Mouse (Mus musculus) MEL (cell line): ENCODE measurements at regions not wholly inside any gene's neighbourhood (a gene's known extent, or its start where the extent isn't known, plus 50 kb on each side); places are given as distances from the start of the nearest gene placed in this dataset.

Experiments
- DNase-seq: peaks from one replicate; pipeline ENCODE4 v3.0.0; 2011; ENCODE audit warnings: low read depth, low spot score
- H3K27ac ChIP-seq: 2 replicates; pipeline ENCODE4 v1.5.1; 2012; ENCODE audit warnings: low read depth, mild to moderate bottlenecking, control low read depth, low read length, moderate library complexity; ENCODE audit not compliant: control insufficient read depth
- H3K27me3 ChIP-seq, 2 experiments: fragments of 150-350 bp in 1 of 2; sonication (generic) in 1 of 2; 2 replicates each; pipeline ENCODE4 v1.6.1; 2012; ENCODE audit warnings: low read length in 2 of 2, mild to moderate bottlenecking in 2 of 2, improper control_type of control experiment in 1 of 2, moderate library complexity in 1 of 2; ENCODE audit not compliant: insufficient read depth in 2 of 2, control insufficient read depth in 1 of 2
- H3K36me3 ChIP-seq, 2 experiments: 2 replicates each; pipeline ENCODE4 v1.6.1; 2012 to 2014; ENCODE audit warnings: low read length in 2 of 2, improper control_type of control experiment in 1 of 2, inconsistent platforms in 1 of 2, mild to moderate bottlenecking in 1 of 2; ENCODE audit not compliant: insufficient read depth in 2 of 2, control insufficient read depth in 1 of 2
- H3K4me1 ChIP-seq, 2 experiments: fragments of 150-350 bp in 1 of 2; sonication (generic) in 1 of 2; 2 replicates each; pipeline ENCODE4 v1.6.1; 2012; ENCODE audit warnings: low read length in 2 of 2, improper control_type of control experiment in 1 of 2, mild to moderate bottlenecking in 1 of 2; ENCODE audit not compliant: insufficient read depth in 2 of 2, control insufficient read depth in 1 of 2
- H3K4me3 ChIP-seq, 2 experiments: fragments of 150-350 bp in 1 of 2; sonication (generic) in 1 of 2; 2 replicates each; pipeline ENCODE4 v1.5.1; 2012; ENCODE audit warnings: low read depth in 2 of 2, low read length in 2 of 2, mild to moderate bottlenecking in 2 of 2, moderate library complexity in 2 of 2, control low read depth in 1 of 2, improper control_type of control experiment in 1 of 2; ENCODE audit not compliant: control insufficient read depth in 1 of 2, insufficient read depth in 1 of 2
- H3K79me2 ChIP-seq: 2 replicates; pipeline ENCODE4 v1.6.1; 2012; ENCODE audit warnings: mild to moderate bottlenecking, low read length, moderate library complexity; ENCODE audit not compliant: control insufficient read depth, poor library complexity, insufficient read depth
- H3K9ac ChIP-seq: 2 replicates; pipeline ENCODE4 v1.6.1; 2012; ENCODE audit warnings: low read depth, mild to moderate bottlenecking, control low read depth, low read length, moderate library complexity; ENCODE audit not compliant: control insufficient read depth, poor library complexity, severe bottlenecking
- H3K9me3 ChIP-seq: fragments of 150-350 bp; sonication (generic); replicated peaks from 2 replicates; pipeline ENCODE4 v1.6.1; 2012; ENCODE audit warnings: mild to moderate bottlenecking, low read length, improper control_type of control experiment, moderate library complexity; ENCODE audit not compliant: insufficient read depth
- BHLHE40 ChIP-seq: IDR thresholded peaks from 2 replicates; pipeline ENCODE4 v1.6.1; 2012; ENCODE audit warnings: low read depth, mild to moderate bottlenecking, inconsistent platforms, low read length, improper control_type of control experiment, borderline replicate concordance
- CHD2 ChIP-seq: IDR thresholded peaks from 2 replicates; pipeline ENCODE4 v1.6.1; 2011; ENCODE audit warnings: low read length, improper control_type of control experiment
- CTCF ChIP-seq, 3 experiments: IDR thresholded peaks in 2 of 3; conservative IDR thresholded peaks in 1 of 3; 2 replicates each; pipeline ENCODE4 v1.5.1; 2011 to 2012; ENCODE audit warnings: low read length in 3 of 3, low read depth in 2 of 3, mild to moderate bottlenecking in 2 of 3, improper control_type of control experiment in 1 of 3, inconsistent platforms in 1 of 3, mixed read lengths in 1 of 3, moderate library complexity in 1 of 3; ENCODE audit not compliant: control insufficient read depth in 1 of 3, insufficient read depth in 1 of 3, poor library complexity in 1 of 3, severe bottlenecking in 1 of 3
- ETS1 ChIP-seq: IDR thresholded peaks from 2 replicates; pipeline ENCODE4 v1.6.1; 2012; ENCODE audit warnings: low read depth, mild to moderate bottlenecking, inconsistent platforms, low read length, improper control_type of control experiment, moderate library complexity
- GABPA ChIP-seq: IDR thresholded peaks from 2 replicates; pipeline ENCODE4 v1.6.1; 2012; ENCODE audit warnings: low read depth, mild to moderate bottlenecking, inconsistent platforms, low read length, improper control_type of control experiment, moderate library complexity
- HCFC1 ChIP-seq: IDR thresholded peaks from 2 replicates; pipeline ENCODE4 v1.6.1; 2012; ENCODE audit warnings: low read depth, mild to moderate bottlenecking, inconsistent platforms, low read length, improper control_type of control experiment, moderate library complexity
- KAT2A ChIP-seq: conservative IDR thresholded peaks from 2 replicates; pipeline ENCODE4 v1.6.1; 2012; ENCODE audit warnings: low read depth, low read length, improper control_type of control experiment, inconsistent platforms
- MAX ChIP-seq: IDR thresholded peaks from 2 replicates; pipeline ENCODE4 v1.6.1; 2011; ENCODE audit warnings: low read length, improper control_type of control experiment
- MEF2A ChIP-seq: IDR thresholded peaks from 2 replicates; pipeline ENCODE4 v1.6.1; 2014; ENCODE audit warnings: low read depth, mild to moderate bottlenecking, inconsistent platforms, low read length, improper control_type of control experiment; ENCODE audit not compliant: poor library complexity, insufficient replicate concordance, severe bottlenecking; ENCODE audit errors: extremely low read depth
- NRF1 ChIP-seq: IDR thresholded peaks from 2 replicates; pipeline ENCODE4 v1.6.1; 2014; ENCODE audit warnings: low read depth, mild to moderate bottlenecking, inconsistent platforms, low read length, improper control_type of control experiment, moderate library complexity; ENCODE audit not compliant: poor library complexity, insufficient read depth, severe bottlenecking
- POLR2AphosphoS2 ChIP-seq: IDR thresholded peaks from 2 replicates; pipeline ENCODE4 v1.6.1; 2011; ENCODE audit warnings: low read length, improper control_type of control experiment
- POLR2AphosphoS5 ChIP-seq: IDR thresholded peaks from 2 replicates; pipeline ENCODE4 v1.6.1; 2012; ENCODE audit warnings: low read depth, borderline replicate concordance, mild to moderate bottlenecking, inconsistent platforms, low read length, moderate library complexity, mixed read lengths
- SIN3A ChIP-seq: IDR thresholded peaks from 2 replicates; pipeline ENCODE4 v1.6.1; 2012; ENCODE audit warnings: low read length, improper control_type of control experiment, inconsistent platforms
- SMC3 ChIP-seq: IDR thresholded peaks from 2 replicates; pipeline ENCODE4 v1.6.1; 2011; ENCODE audit warnings: low read depth, low read length, improper control_type of control experiment
- TAL1 ChIP-seq: IDR thresholded peaks from 2 replicates; pipeline ENCODE4 v1.6.1; 2012; ENCODE audit warnings: mild to moderate bottlenecking, inconsistent platforms, low read length, moderate library complexity, mixed read lengths
- UBTF ChIP-seq: IDR thresholded peaks from 2 replicates; pipeline ENCODE4 v1.6.1; 2012; ENCODE audit warnings: low read depth, mild to moderate bottlenecking, inconsistent platforms, low read length, improper control_type of control experiment, moderate library complexity, borderline replicate concordance; ENCODE audit not compliant: insufficient read depth
- USF2 ChIP-seq, 2 experiments: IDR thresholded peaks; 2 replicates each; pipeline ENCODE4 v1.6.1; 2011 to 2012; ENCODE audit warnings: improper control_type of control experiment in 2 of 2, low read length in 2 of 2, borderline replicate concordance in 1 of 2, inconsistent platforms in 1 of 2, low read depth in 1 of 2, mild to moderate bottlenecking in 1 of 2; ENCODE audit not compliant: insufficient read depth in 1 of 2
- ZC3H11A ChIP-seq: IDR thresholded peaks from 2 replicates; pipeline ENCODE4 v1.6.1; 2012; ENCODE audit warnings: low read depth, mild to moderate bottlenecking, inconsistent platforms, low read length, improper control_type of control experiment
- ZMIZ1 ChIP-seq: IDR thresholded peaks from 2 replicates; pipeline ENCODE4 v1.6.1; 2012; ENCODE audit warnings: low read depth, mild to moderate bottlenecking, inconsistent platforms, low read length, improper control_type of control experiment, moderate library complexity

DNA sequence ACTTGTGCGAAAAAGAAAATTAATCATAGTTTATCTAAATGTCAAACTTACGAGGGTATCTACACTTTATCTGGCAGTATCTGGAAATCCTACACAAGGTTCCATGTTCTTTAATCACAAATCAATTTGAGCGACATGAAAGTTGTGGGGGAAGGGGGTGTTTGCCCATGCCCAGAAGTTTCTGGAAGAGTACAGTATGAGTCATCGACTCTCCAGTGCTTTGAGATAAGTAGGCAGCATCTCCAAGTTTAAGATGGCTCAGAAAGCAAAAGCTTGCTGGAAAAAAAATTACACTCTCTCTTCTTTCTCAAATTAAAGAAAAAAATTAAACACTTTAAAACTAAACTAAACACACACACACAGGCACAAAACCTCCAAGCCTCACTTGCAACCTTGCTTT lies 498.0 kb upstream of the Jmjd1c start:
- Histone ChIP-seq H3K27ac (no peak overlapping the region), H3K9me3 (no peaks in the 10 kb centered on the region), H3K79me2 (no peaks in the 10 kb centered on the region), H3K4me3 (no peak overlapping the region), H3K27me3 (no peaks in the 10 kb centered on the region), H3K4me1 (no peaks in the 10 kb centered on the region), H3K9ac (no peak overlapping the region), H3K36me3 (no peaks in the 10 kb centered on the region)
- DNase-seq = no peak
- TF ChIP-seq USF2 (IDR thresholded peaks at IDR 0.05; ENCODE audit: borderline replicate concordance in 1 of 2, insufficient read depth in 1 of 2, low read depth in 1 of 2, low read length in 2 of 2) (no peak), POLR2AphosphoS5 (no peak), UBTF (no peak), TAL1 (no peak), NRF1 (no peak), HCFC1 (no peak), SMC3 (no peak), ZMIZ1 (no peak), CHD2 (no peak), GABPA (no peak), BHLHE40 (no peak), ETS1 (no peak), KAT2A (no peak), POLR2AphosphoS2 (no peak), CTCF (IDR thresholded peaks at IDR 0.05 in 2 of 3, conservative IDR thresholded peaks at IDR 0.05 in 1 of 3; ENCODE audit: control insufficient read depth in 1 of 3, insufficient read depth in 1 of 3, low read depth in 2 of 3, low read length in 3 of 3, poor library complexity in 1 of 3, severe bottlenecking in 1 of 3) (no peak)

DNA sequence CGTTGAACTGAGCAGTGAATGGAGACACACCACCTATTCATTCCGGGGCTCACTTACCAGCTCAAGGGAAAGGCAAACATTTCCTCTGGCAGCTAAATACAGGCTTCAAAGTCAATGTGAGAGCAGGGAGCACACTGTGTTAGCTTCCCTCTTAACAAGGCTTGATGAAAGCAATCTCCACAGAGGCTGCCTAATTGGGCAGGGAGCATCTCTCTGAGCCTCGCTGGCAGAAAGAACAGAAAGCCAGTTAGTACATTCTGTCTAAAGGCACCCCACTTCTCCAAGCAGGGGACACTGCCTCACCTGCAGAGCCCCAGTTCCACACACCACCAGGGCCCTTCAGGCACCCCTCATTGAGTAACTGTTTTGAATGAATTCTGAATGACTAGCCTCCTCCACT lies 488.8 kb upstream of the Jmjd1c start:
- H3K27ac ChIP-seq = no peak overlapping the region
- no peak overlapping the region for H3K9ac ChIP-seq
- H3K36me3 ChIP-seq = no peaks in the 10 kb centered on the region
- TF ChIP-seq MEF2A (no peak), MAX (no peak), CTCF (IDR thresholded peaks at IDR 0.05 in 2 of 3, conservative IDR thresholded peaks at IDR 0.05 in 1 of 3; ENCODE audit: control insufficient read depth in 1 of 3, insufficient read depth in 1 of 3, low read depth in 2 of 3, low read length in 3 of 3, poor library complexity in 1 of 3, severe bottlenecking in 1 of 3) (no peak), SIN3A (no peak), ZC3H11A (no peak), GABPA (no peak)
- TF ChIP-seq, all 39 proteins: peak for 0
- H3K9me3 ChIP-seq = no peaks in the 10 kb centered on the region
- no peaks in the 10 kb centered on the region for H3K27me3 ChIP-seq
- H3K4me1 ChIP-seq = no peaks in the 10 kb centered on the region
- no peak overlapping the region for H3K4me3 ChIP-seq
- no peak for DNase-seq
- H3K79me2 ChIP-seq = no peaks in the 10 kb centered on the region
